Mouse (Mus musculus): ENCODE data around the gene Nip7.

DNA sequence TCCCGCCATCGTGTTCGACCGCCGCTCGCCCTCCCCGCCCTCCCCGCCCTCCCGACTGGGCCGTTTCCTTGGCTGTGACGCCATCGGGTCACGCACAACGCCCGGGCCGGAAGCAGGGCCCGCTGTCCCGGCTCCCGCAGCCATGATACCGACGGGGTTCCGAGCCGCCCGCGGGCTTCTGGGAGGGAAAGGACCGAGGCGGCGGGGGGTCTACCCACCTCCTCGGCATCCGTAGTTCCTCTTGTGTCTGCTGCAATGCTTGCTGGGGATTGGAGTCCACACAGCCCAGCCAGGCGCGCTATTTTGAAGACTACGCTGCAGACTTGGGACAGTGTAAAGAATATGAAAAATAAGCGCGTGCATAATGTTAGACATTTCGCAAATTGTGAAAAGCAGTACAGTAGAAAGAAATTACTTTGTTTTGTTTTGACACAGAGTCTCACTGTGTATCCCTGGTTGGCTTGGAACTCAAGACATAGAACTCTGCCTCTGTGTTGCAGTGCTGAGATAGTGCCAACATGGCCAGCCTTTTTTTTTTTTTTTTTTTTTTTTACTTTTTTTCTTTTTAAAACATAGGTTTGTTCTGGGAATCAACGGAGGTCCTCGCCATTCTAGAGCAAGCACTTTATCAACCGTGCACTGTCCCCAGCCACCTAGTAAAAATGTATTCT lies 39.8 kb downstream of the Nip7 start, which contains the start of gene Terf2:
- no peak for TF ChIP-seq GATA1 (IDR thresholded peaks at IDR 0.05; ENCODE audit: borderline replicate concordance, low read length)
- TF ChIP-seq TAL1 (conservative IDR thresholded peaks at IDR 0.05; ENCODE audit: low read depth, low read length) = no peak
- no peak for TF ChIP-seq CTCF (IDR thresholded peaks at IDR 0.05; ENCODE audit: low read depth, low read length)
- TF ChIP-seq POLR2AphosphoS5 (IDR thresholded peaks at IDR 0.05; ENCODE audit: insufficient replicate concordance, low read depth, low read length) = no peak
